Mouse (Mus musculus): ENCODE results near the gene Elmo1. TPM values are rescaled to one million over a fixed set of nuclear protein-coding genes. Genes with fewer than 3 reads are reported as not detected.

Gene Elmo1
- polyA plus RNA-seq, 1 experiment from 2014 or later, result 9.1 TPM

- no peak for DNase-seq (ENCODE audit: low spot score)
- no peaks in the 10 kb centered on the region for H3K27me3 ChIP-seq (ENCODE audit: low read depth, poor library complexity, severe bottlenecking)
- peaks cover 7% of the 10 kb centered on the region; the same call in 1 of the 2 replicates for H3K4me1 ChIP-seq
- no peak overlapping the region for H3K27ac ChIP-seq
- no peaks in the 10 kb centered on the region for H3K9me3 ChIP-seq (replicated peaks)
- no peak overlapping the region for H3K4me3 ChIP-seq
- H3K36me3 ChIP-seq, result no peaks in the 10 kb centered on the region
These were observed 18.4 kb upstream of the Elmo1 start for GRCm38 (mm10) chr13:20072043-20072442.

- 92% methylated on average over 5 of the region's 5 CpGs for WGBS
These were observed 17.4 kb upstream of the Elmo1 start for GRCm38 (mm10) chr13:20072994-20073393.

DNA sequence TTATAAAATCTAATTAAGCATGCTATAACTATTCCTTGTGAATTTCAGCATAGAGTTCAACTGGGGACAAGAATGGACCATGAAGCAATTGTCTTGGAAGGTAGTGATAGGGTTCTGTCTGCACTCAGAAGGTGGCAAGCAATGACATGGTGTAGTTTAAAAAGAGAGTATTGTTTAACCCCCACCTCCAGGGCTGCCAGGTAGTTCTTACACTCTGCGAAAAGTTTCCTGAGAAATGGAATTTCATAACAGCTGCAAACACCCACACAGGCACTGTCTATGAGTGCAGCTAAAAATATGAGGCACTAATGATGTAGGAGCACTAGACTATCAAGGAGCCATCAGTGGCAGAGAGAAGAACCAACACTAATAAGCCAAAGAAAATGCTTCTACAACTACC lies 13.9 kb upstream of the Elmo1 start:
- Histone ChIP-seq H3K4me1 (no peaks in the 10 kb centered on the region), H3K4me3 (no peak overlapping the region), H3K27ac (no peak overlapping the region), H3K9me3 (replicated peaks) (no peaks in the 10 kb centered on the region), H3K27me3 (ENCODE audit: low read depth, poor library complexity, severe bottlenecking) (no peaks in the 10 kb centered on the region), H3K36me3 (no peaks in the 10 kb centered on the region)
- no peak for DNase-seq (ENCODE audit: low spot score)
- WGBS, result 97% methylated on average over 1 of the region's 1 CpGs

More at GRCm38 (mm10) chr13:20072994-20073393, 17.4 kb upstream of the Elmo1 start:
- no peaks in the 10 kb centered on the region for H3K36me3 ChIP-seq
- DNase-seq (ENCODE audit: low spot score), result no peak
- no peak overlapping the region for H3K27ac ChIP-seq
- no peaks in the 10 kb centered on the region for H3K9me3 ChIP-seq (replicated peaks)
- H3K27me3 ChIP-seq (ENCODE audit: low read depth, poor library complexity, severe bottlenecking), result no peaks in the 10 kb centered on the region
- no peak overlapping the region for H3K4me3 ChIP-seq
- peaks cover 7% of the 10 kb centered on the region; the same call in 1 of the 2 replicates for H3K4me1 ChIP-seq

- no peak for DNase-seq (ENCODE audit: low spot score)
- Histone ChIP-seq H3K27ac (no peak overlapping the region), H3K36me3 (no peaks in the 10 kb centered on the region), H3K4me3 (no peak overlapping the region), H3K4me1 (no peaks in the 10 kb centered on the region), H3K27me3 (ENCODE audit: low read depth, poor library complexity, severe bottlenecking) (no peaks in the 10 kb centered on the region), H3K9me3 (replicated peaks) (no peaks in the 10 kb centered on the region)
- WGBS, result 89% methylated on average over 3 of the region's 3 CpGs
These were observed 13.2 kb upstream of the Elmo1 start for GRCm38 (mm10) chr13:20077237-20077636.

DNA sequence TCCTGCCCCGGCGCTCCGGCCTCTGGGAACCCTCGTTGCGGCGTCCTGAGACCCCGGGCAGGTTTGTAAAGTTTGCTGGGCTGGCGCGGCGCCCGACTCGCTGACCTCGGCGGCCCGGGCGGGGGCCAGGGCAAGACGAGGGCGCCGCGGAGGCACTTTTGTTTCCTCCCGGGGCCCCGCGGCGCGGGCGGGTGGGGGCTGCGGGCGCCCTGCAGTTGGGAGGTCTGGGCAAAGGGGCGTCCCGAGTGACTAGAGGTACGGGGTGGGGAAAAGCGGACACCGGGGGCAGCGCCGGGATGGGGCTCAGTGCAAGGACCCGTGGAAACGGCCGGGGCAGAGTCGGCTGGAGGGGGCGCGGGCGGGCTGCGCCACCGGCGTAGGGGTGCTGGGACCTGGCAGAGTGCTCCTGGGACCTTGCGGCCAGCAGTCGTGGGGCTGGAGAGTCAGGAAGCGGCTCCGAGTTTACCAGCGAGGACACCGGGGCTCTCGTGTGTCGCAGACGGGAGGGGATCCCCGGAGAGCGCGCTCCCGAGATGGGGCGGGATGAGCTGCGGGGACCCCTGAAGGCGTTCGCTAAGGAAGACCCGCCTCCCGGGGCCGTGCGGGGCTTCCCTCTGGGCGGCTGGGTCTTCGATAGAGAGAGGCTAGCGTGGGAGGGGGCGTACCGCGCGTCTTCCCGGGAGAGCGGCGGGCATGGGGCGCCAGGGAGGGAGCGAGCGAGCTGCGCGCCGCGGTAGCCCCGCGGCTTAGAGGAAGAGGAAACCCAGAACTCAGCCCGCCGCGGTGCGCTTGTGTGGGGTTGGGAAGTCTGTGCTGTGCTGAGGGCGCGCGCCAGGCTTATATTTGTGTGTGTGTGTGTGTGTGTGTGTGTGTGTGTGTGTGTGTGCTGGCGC lies 561 bp downstream of the Elmo1 start:
- DNase-seq (ENCODE audit: low spot score), result peak; percentile 77
- Histone ChIP-seq H3K4me1 (peaks cover 11% of the 10 kb centered on the region; the same call in 1 of the 2 replicates), H3K27ac (peak overlapping the region; percentile 85), H3K4me3 (peak overlapping the region; percentile 85), H3K9me3 (replicated peaks) (no peaks in the 10 kb centered on the region), H3K27me3 (ENCODE audit: low read depth, poor library complexity, severe bottlenecking) (peaks cover 22% of the 10 kb centered on the region), H3K36me3 (no peaks in the 10 kb centered on the region)
- under 1% methylated on average over 87 of the region's 93 CpGs for WGBS

GRCm38 (mm10) chr13:20091604-20091926 lies 1.2 kb downstream of the Elmo1 start:
- Histone ChIP-seq H3K27me3 (ENCODE audit: low read depth, poor library complexity, severe bottlenecking) (peaks cover 22% of the 10 kb centered on the region), H3K9me3 (replicated peaks) (no peaks in the 10 kb centered on the region), H3K4me1 (peaks cover 11% of the 10 kb centered on the region; the same call in 1 of the 2 replicates), H3K27ac (peak overlapping the region; percentile 85; the same call in 1 of the 2 replicates), H3K36me3 (no peaks in the 10 kb centered on the region), H3K4me3 (peak overlapping the region; percentile 85)
- 2% methylated on average over 7 of the region's 10 CpGs for WGBS
- DNase-seq (ENCODE audit: low spot score), result no peak

DNA sequence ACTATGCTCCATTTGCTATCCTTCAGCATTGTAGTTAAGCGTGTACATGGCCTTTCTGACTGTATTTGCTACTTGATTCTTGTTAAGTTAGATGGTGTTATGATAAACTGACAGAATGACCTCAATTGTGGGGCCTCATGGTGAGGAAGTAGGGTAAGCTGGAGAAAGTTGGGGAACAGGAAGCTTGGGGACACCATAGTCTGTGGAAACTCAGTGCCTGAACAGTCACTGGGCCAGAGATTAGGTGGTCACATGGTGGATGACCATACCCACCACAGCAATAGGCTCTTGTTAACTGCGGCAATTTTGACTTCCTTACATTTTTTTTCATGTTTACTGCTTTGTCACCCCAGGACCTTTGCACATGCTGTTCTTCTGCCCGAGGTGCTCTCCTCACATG lies 1.9 kb downstream of the Elmo1 start:
- H3K4me1 ChIP-seq, result peaks cover 13% of the 10 kb centered on the region; the same call in 1 of the 2 replicates
- no peak for DNase-seq (ENCODE audit: low spot score)
- peaks cover 22% of the 10 kb centered on the region for H3K27me3 ChIP-seq (ENCODE audit: low read depth, poor library complexity, severe bottlenecking)
- no peak overlapping the region for H3K4me3 ChIP-seq
- no peaks in the 10 kb centered on the region for H3K9me3 ChIP-seq (replicated peaks)
- no peak overlapping the region for H3K27ac ChIP-seq
- 92% methylated on average over 3 of the region's 3 CpGs for WGBS
- no peaks in the 10 kb centered on the region for H3K36me3 ChIP-seq

DNA sequence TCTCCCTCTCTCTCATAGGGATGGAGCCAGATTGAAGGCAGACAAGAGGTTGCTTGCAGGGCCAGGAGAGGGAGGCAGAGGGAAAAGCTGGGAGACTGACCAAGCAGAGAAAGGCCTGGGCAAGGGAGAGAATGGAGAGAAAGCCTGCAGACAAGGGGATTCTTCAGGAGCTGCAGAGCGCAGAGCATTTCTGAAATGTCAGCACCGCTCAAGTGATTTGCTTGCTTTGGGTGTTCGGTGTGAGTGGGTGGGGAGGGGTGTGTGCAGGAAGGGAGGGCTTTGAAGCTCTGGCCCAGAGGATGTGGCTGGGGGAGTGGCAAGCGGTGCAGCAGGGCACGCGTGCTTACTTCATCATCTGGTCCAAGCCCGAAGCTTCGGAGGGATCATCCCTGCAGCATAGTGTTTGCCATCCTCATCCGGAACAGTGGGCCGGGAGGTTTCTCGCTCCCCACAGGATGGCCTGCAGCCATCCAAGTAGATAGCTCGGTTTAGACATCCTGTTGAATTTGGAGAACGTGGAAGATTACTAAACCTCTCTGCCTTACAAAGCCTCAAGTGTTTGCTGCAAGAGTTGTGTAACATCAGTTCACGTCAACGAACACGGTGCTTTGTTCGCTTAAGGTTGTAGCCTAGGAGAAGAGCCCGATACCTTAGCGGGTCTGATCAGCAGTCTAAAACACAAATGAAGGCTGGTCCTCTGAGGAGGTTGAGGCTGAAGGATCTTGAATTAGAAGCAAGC lies 3.1 kb downstream of the Elmo1 start:
- Histone ChIP-seq H3K36me3 (no peaks in the 10 kb centered on the region), H3K4me3 (no peak overlapping the region), H3K27me3 (ENCODE audit: low read depth, poor library complexity, severe bottlenecking) (peaks cover 19% of the 10 kb centered on the region), H3K27ac (no peak overlapping the region), H3K4me1 (peaks cover 17% of the 10 kb centered on the region; the same call in 1 of the 2 replicates), H3K9me3 (replicated peaks) (no peaks in the 10 kb centered on the region)
- WGBS, result 73% methylated on average over 19 of the region's 19 CpGs
- DNase-seq (ENCODE audit: low spot score), result no peak

DNA sequence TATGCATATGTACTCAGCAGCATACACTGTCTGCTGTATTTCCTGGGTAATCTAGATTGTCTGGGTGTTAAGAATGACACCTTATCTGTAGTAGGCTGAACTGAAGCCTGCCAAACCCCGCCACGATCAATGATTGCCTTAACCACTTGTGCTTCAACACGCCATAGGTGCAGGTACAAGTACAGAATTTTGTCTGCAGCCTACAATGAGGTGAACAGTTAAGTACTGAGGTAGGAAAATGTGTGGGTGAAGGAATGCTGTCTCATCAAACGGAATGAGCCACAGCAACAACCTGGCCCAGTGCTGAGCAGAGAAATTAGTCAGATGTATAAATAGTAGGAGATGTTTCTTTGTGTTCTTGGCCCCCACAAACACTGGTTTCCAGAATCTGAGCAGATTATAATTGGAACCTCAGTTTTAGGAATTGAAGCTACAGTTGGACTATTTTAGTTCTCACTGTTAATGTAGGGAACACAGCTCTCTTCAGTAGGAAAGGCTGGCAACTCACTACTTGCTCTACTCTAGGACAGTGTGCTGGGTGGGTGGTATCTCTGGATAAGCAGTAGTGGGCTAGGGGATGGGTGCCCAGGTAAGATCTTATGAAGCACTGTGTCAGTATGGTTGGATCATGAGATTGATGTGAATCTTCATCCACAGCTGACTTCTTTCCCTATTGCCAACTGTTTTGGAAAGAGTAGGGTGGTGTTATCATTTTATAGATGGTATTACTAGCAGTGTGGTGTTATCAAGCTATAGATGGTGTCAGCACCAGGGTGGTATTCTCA lies 4.7 kb downstream of the Elmo1 start:
- Histone ChIP-seq H3K4me1 (peaks cover 24% of the 10 kb centered on the region; the same call in 1 of the 2 replicates), H3K4me3 (no peak overlapping the region), H3K27ac (no peak overlapping the region), H3K9me3 (replicated peaks) (no peaks in the 10 kb centered on the region), H3K36me3 (no peaks in the 10 kb centered on the region), H3K27me3 (ENCODE audit: low read depth, poor library complexity, severe bottlenecking) (peaks cover 7% of the 10 kb centered on the region; the same call in 1 of the 2 replicates)
- DNase-seq (ENCODE audit: low spot score), result no peak
- 91% methylated on average over 4 of the region's 4 CpGs for WGBS

- Histone ChIP-seq H3K27me3 (ENCODE audit: low read depth, poor library complexity, severe bottlenecking) (no peaks in the 10 kb centered on the region; the same call in 1 of the 2 replicates), H3K4me1 (peaks cover 19% of the 10 kb centered on the region; the same call in 1 of the 2 replicates), H3K36me3 (no peaks in the 10 kb centered on the region), H3K4me3 (no peak overlapping the region), H3K9me3 (replicated peaks) (no peaks in the 10 kb centered on the region), H3K27ac (no peak overlapping the region)
- no peak for DNase-seq (ENCODE audit: low spot score)
- 62% methylated on average over 5 of the region's 5 CpGs for WGBS
These were observed 6.7 kb downstream of the Elmo1 start for GRCm38 (mm10) chr13:20097006-20097617.

- H3K36me3 ChIP-seq, result no peaks in the 10 kb centered on the region
- H3K27me3 ChIP-seq (ENCODE audit: low read depth, poor library complexity, severe bottlenecking), result no peaks in the 10 kb centered on the region; the same call in 1 of the 2 replicates
- 60% methylated on average over 5 of the region's 5 CpGs for WGBS
- no peak overlapping the region for H3K27ac ChIP-seq
- H3K9me3 ChIP-seq (replicated peaks), result no peaks in the 10 kb centered on the region
- peaks cover 19% of the 10 kb centered on the region; the same call in 1 of the 2 replicates for H3K4me1 ChIP-seq
- no peak for DNase-seq (ENCODE audit: low spot score)
- H3K4me3 ChIP-seq, result no peak overlapping the region
These were observed 7.7 kb downstream of the Elmo1 start for GRCm38 (mm10) chr13:20097934-20098593.

DNA sequence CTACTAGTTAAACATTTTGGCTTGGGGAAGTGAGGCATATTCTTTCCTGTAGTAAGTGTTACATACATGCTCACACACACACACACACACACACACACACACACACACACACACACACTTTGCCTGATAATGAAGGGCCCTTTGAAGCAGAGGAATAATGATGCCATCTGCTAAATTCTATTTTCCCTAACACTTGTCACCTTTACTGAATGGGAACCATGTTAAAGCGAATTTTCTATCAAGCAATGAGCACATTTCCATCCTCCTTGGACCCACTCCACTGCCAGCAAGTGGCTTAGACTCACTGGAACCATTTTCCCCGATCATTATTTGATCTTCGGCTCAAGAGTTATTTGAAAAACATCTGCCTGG lies 8.2 kb downstream of the Elmo1 start:
- WGBS, result 84% methylated on average over 3 of the region's 3 CpGs
- no peak for DNase-seq (ENCODE audit: low spot score)

More for the DNA sequence above, 8.2 kb downstream of the Elmo1 start:
- H3K4me3 ChIP-seq, result no peak overlapping the region
- H3K27ac ChIP-seq, result no peak overlapping the region
- peaks cover 19% of the 10 kb centered on the region; the same call in 1 of the 2 replicates for H3K4me1 ChIP-seq
- H3K27me3 ChIP-seq (ENCODE audit: low read depth, poor library complexity, severe bottlenecking), result no peaks in the 10 kb centered on the region; the same call in 1 of the 2 replicates
- H3K36me3 ChIP-seq, result no peaks in the 10 kb centered on the region
- H3K9me3 ChIP-seq (replicated peaks), result no peaks in the 10 kb centered on the region
